Mouse (Mus musculus) large intestine, adult 2 months (tissue): ENCODE data around the gene Smc4. TPM values are rescaled to one million over a fixed set of nuclear protein-coding genes. Genes with fewer than 3 reads are reported as not detected.

Source experiments
- DNase-seq: peaks from one replicate; pipeline ENCODE4 v3.0.0-alpha.2; 2012; ENCODE audit warnings: low read depth, low spot score
- WGBS: fragments of 180-500 bp; shearing (Covaris S2); methylation state at CpG from one replicate; pipeline ENCODE4 v1.1.7; 2018; 5-methylcytosine and 5-hydroxymethylcytosine counted together
- polyA plus RNA-seq: library from polyadenylated mRNA; depleted of rRNA; stranded (reverse); fragments of >200 nt; gene quantifications from 2 replicates; pipeline ENCODE4 v1.2.3, GENCODE M21; 2012; rRNA removed

Smc4 gene
- polyA plus RNA-seq, 1 experiment = 2.7 TPM

GRCm38 (mm10) chr3:69064005-69064404 lies 59.5 kb downstream of the Smc4 start:
- DNase-seq = no peak
- 9% methylated on average over 1 of the region's 1 CpGs for WGBS

Other genes with a start within 250 kb of the Smc4 start
- gene 1110032F04Rik, start 135.2 kb upstream of the Smc4 start, polyA plus RNA-seq = 0.27 and 0.41 TPM in 2 replicates
- gene Ift80, start 168 bp upstream of the Smc4 start, polyA plus RNA-seq = 0.99 and 1.8 TPM in 2 replicates
- gene Trim59, start 40.0 kb downstream of the Smc4 start, polyA plus RNA-seq = 1.8 and 2.0 TPM in 2 replicates
- gene Kpna4, start 122.4 kb downstream of the Smc4 start, polyA plus RNA-seq = 6.5 and 9.3 TPM in 2 replicates
- 0.77 and 5.4 TPM in 2 replicates for gene Arl14, start 217.7 kb downstream of the Smc4 start, polyA plus RNA-seq